Mouse (Mus musculus): ENCODE results near the gene Tdpoz3. TPM values are rescaled to one million over a fixed set of nuclear protein-coding genes. Genes with fewer than 3 reads are reported as not detected.

The Tdpoz3 gene
- polyA plus RNA-seq (2012; rRNA removed): not detected in 2 replicates

GRCm38 (mm10) chr3:93825720-93826119 is at the start of gene Tdpoz3:
Tdpoz3 (plus strand) TSS chr3:93826020.

GRCm38 (mm10) chr3:93796098-93796497 is 29.7 kb upstream of the Tdpoz3 start, which contains the start of gene Tdpoz4:
Tdpoz4 (plus strand) TSS chr3:93796398.

Other genes starting within 250 kb of the Tdpoz3 start
- gene Tdpoz2, start 173.3 kb upstream of the Tdpoz3 start, polyA plus RNA-seq (2012; rRNA removed): not detected in 2 replicates
- not detected in 2 replicates for gene Tdpoz1, start 149.7 kb upstream of the Tdpoz3 start, polyA plus RNA-seq (2012; rRNA removed)
- not detected in 2 replicates for gene Gm37596, start 132.9 kb upstream of the Tdpoz3 start, polyA plus RNA-seq (2012; rRNA removed)
- not detected in 2 replicates for gene Gm5773, start 53.0 kb upstream of the Tdpoz3 start, polyA plus RNA-seq (2012; rRNA removed)
- gene Tdpoz4, start 29.6 kb upstream of the Tdpoz3 start, polyA plus RNA-seq (2012; rRNA removed): not detected in 2 replicates
- gene Gm9117, start 117.5 kb downstream of the Tdpoz3 start, polyA plus RNA-seq (2012; rRNA removed): not detected in 2 replicates
- gene Tdpoz5, start 135.3 kb downstream of the Tdpoz3 start, polyA plus RNA-seq (2012; rRNA removed): not detected in 2 replicates
- not detected in 2 replicates for gene Gm9125, start 228.9 kb downstream of the Tdpoz3 start, polyA plus RNA-seq (2012; rRNA removed)
- gene Gm10697, start 246.6 kb downstream of the Tdpoz3 start, polyA plus RNA-seq (2012; rRNA removed): not detected in 2 replicates